Mouse (Mus musculus) small intestine, adult 2 months (tissue): ENCODE results near the gene Snx27.

Experiments
- CTCF ChIP-seq: fragments of 200-500 bp; IDR thresholded peaks from 2 replicates; pipeline ENCODE4 v1.5.1; 2012; ENCODE audit warnings: low read depth, mild to moderate bottlenecking, control low read depth, inconsistent platforms, low read length, moderate library complexity, mixed read lengths; ENCODE audit not compliant: insufficient replicate concordance, insufficient read length; ENCODE audit errors: extremely low read depth
- POLR2A ChIP-seq: fragments of 200-500 bp; IDR thresholded peaks from 2 replicates; pipeline ENCODE4 v1.6.1; 2012; ENCODE audit warnings: low read depth, mild to moderate bottlenecking, control low read depth, inconsistent platforms, low read length, moderate library complexity

DNA sequence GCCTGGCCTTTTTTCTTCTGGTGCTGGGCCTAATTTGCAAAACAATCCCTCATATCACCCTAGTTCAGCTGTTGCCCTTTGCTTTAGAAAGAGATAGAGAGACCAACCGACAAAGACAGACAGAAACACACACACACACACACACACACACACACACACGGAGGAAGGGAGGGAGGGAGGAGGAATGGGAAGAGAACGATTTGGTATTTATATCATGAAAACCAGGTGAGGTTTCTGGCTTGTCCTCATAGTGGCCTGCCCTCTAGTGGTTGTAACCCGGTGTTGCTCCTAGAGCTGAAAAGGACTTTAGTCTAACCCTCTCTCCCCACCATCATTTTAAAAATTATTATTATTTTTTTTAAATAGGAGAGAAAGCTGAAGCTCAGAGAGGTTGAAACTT is 19.4 kb upstream of the Snx27 start:
- TF ChIP-seq CTCF (0 out of 2 replicates have a peak, but pooled peaks have one; percentile 5), POLR2A (no peak)
